Mouse (Mus musculus): ENCODE data around the gene Egln3. TPM values are rescaled to one million over a fixed set of nuclear protein-coding genes. Genes with fewer than 3 reads are reported as not detected.

The Egln3 gene
- polyA plus RNA-seq, 1 experiment from 2014 or later = 14.5 TPM

DNA sequence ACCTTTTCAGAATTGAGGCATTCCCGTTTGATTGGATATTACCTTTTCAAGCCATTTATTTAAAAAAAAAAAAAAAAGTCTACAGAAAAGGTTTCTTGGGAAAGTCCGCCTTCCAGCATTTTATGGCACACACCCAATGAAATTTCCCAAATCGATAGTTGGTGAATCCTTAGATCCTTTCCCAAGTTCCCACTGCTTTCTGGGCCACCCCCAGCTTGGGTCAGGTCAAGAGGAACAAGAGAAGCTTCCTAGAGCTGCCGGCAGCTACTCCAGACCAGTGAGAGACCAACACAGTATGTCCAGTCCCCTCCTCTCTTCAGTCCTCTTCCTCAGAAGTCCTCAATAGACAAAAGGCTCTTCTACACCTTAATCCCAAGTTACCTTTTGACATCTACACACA is 40.5 kb downstream of the Egln3 start:
- Histone ChIP-seq H3K4me2 (replicated peaks; ENCODE audit: low read depth, low read length) (peak overlapping the region; percentile 57), H3K9ac (ENCODE audit: low read depth, low read length) (peak overlapping the region; percentile 23; the same call in 1 of the 2 replicates), H3K36me3 (ENCODE audit: control insufficient read depth, insufficient read depth, low read length) (no peaks in the 10 kb centered on the region), H3K9me3 (ENCODE audit: control insufficient read depth, low read length) (no peaks in the 10 kb centered on the region), H3K4me3 (ENCODE audit: low read length) (peak overlapping the region; percentile 33), H3K27me3 (ENCODE audit: control insufficient read depth, insufficient read depth, low read length) (no peaks in the 10 kb centered on the region; the same call in 1 of the 2 replicates), H3K4me1 (ENCODE audit: control insufficient read depth, insufficient read depth, low read length) (peaks cover 8% of the 10 kb centered on the region; the same call in 1 of the 2 replicates), H3K27ac (ENCODE audit: low read depth, low read length) (peak overlapping the region; percentile 24; the same call in 1 of the 2 replicates)
- no peak for ATAC-seq (ENCODE audit: low FRiP score, low TSS enrichment)
- 13% methylated on average over 4 of the region's 4 CpGs for WGBS

DNA sequence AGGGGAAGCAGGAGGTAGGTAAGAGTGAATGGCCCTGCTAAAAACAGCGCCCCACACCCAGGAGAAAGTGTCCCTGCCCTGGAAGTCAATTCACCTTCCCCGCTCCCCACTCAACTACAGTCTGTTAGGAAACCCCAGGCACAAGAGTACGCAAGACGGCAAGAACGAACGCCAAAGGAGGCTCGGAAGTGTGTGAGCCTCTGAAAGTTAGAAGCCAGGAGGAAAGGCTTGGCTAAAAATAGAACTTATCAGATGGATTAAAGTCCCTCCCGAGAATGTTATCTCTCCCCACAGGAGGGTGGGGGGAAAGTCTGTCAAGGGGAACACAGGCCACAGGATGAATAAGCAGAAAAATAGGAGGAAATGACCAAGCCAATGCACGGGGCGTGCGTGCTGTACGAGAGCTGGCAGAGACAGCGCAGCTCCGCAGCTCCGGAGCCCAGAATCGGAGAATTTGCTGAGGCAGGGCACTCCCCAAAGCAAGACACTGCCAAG is 41.0 kb downstream of the Egln3 start:
- no peaks in the 10 kb centered on the region for H3K36me3 ChIP-seq (ENCODE audit: control insufficient read depth, insufficient read depth, low read length)
- no peaks in the 10 kb centered on the region; the same call in 1 of the 2 replicates for H3K27me3 ChIP-seq (ENCODE audit: control insufficient read depth, insufficient read depth, low read length)
- H3K4me1 ChIP-seq (ENCODE audit: control insufficient read depth, insufficient read depth, low read length) = peaks cover 8% of the 10 kb centered on the region; the same call in 1 of the 2 replicates
- ATAC-seq (ENCODE audit: low FRiP score, low TSS enrichment) = no peak; the same call in 1 of the 2 replicates
- no peaks in the 10 kb centered on the region for H3K9me3 ChIP-seq (ENCODE audit: control insufficient read depth, low read length)
- peak overlapping the region; percentile 24; the same call in 1 of the 2 replicates for H3K27ac ChIP-seq (ENCODE audit: low read depth, low read length)
- H3K9ac ChIP-seq (ENCODE audit: low read depth, low read length) = peak overlapping the region; percentile 23; the same call in 1 of the 2 replicates
- peak overlapping the region; percentile 33 for H3K4me3 ChIP-seq (ENCODE audit: low read length)
- WGBS = under 1% methylated on average over 16 of the region's 16 CpGs
- peak overlapping the region; percentile 57 for H3K4me2 ChIP-seq (replicated peaks; ENCODE audit: low read depth, low read length)

DNA sequence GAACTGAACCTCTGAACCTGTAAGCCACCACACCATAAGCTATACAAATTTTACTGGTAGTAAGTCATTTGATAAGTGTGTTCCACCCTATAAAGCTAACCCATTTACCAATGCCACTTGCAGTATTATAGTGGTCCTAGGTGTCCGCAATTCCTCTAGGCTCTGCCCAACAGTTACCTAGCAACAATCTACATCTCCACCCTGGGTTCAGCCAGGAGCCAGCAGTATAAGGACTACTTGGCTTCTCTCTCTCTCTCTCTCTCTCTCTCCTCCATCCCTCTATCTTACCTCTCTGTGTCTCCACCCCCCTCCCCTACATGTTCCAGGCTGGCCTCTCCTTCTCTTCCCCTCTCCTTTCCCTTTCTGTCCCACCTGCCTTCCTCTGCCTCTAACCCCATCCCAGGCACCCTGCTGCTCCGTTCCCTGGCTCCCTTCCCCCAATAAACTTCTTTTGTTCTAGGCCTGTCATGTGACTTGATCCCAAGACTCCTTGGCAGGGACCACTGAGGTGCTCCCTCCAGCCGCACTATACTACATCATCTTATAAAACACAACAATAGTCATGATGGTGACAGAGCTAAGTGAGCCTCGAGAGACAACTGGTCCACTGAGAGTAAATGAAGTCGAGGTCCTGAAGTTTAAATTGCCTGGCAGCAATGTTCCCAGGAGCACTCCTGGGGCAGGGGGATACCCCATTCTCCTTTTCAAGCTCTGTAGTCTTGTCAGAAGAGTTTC is 42.0 kb downstream of the Egln3 start:
- H3K4me1 ChIP-seq (ENCODE audit: control insufficient read depth, insufficient read depth, low read length) = peaks cover 8% of the 10 kb centered on the region; the same call in 1 of the 2 replicates
- H3K9ac ChIP-seq (ENCODE audit: low read depth, low read length) = no peak overlapping the region
- ATAC-seq (ENCODE audit: low FRiP score, low TSS enrichment) = no peak
- no peaks in the 10 kb centered on the region; the same call in 1 of the 2 replicates for H3K9me3 ChIP-seq (ENCODE audit: control insufficient read depth, low read length)
- H3K27me3 ChIP-seq (ENCODE audit: control insufficient read depth, insufficient read depth, low read length) = no peaks in the 10 kb centered on the region; the same call in 1 of the 2 replicates
- H3K4me3 ChIP-seq (ENCODE audit: low read length) = no peak overlapping the region
- no peaks in the 10 kb centered on the region for H3K36me3 ChIP-seq (ENCODE audit: control insufficient read depth, insufficient read depth, low read length)
- H3K27ac ChIP-seq (ENCODE audit: low read depth, low read length) = no peak overlapping the region
- no peak overlapping the region for H3K4me2 ChIP-seq (replicated peaks; ENCODE audit: low read depth, low read length)
- WGBS = 19% methylated on average over 5 of the region's 5 CpGs

DNA sequence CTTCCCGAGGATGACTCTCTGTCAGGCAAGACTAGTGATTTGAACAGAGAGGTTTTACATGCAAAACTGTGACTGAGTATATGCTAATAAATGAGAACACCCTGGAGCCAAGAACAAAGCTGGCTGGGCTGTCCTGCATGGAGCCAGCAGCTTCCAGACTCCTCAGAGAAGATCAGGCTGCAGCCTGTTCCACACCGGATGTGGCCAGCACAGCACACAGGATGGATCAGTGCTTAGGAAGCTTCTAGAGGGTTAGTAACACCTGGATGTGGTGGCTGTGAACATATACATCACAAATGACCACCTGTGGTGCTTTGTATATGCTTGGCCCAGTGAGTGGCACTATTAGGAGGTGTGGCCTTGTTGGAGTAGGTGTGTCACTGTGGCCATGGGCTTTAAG is 43.4 kb downstream of the Egln3 start:
- peaks cover 8% of the 10 kb centered on the region; the same call in 1 of the 2 replicates for H3K4me1 ChIP-seq (ENCODE audit: control insufficient read depth, insufficient read depth, low read length)
- no peak overlapping the region for H3K4me3 ChIP-seq (ENCODE audit: low read length)
- no peaks in the 10 kb centered on the region; the same call in 1 of the 2 replicates for H3K27me3 ChIP-seq (ENCODE audit: control insufficient read depth, insufficient read depth, low read length)
- no peak overlapping the region for H3K4me2 ChIP-seq (replicated peaks; ENCODE audit: low read depth, low read length)
- no peak overlapping the region for H3K9ac ChIP-seq (ENCODE audit: low read depth, low read length)
- H3K36me3 ChIP-seq (ENCODE audit: control insufficient read depth, insufficient read depth, low read length) = no peaks in the 10 kb centered on the region
- H3K9me3 ChIP-seq (ENCODE audit: control insufficient read depth, low read length) = no peaks in the 10 kb centered on the region; the same call in 1 of the 2 replicates
- 51% methylated on average over 2 of the region's 2 CpGs for WGBS
- peak; percentile 5; the same call in 1 of the 2 replicates for ATAC-seq (ENCODE audit: low FRiP score, low TSS enrichment)
- no peak overlapping the region for H3K27ac ChIP-seq (ENCODE audit: low read depth, low read length)

DNA sequence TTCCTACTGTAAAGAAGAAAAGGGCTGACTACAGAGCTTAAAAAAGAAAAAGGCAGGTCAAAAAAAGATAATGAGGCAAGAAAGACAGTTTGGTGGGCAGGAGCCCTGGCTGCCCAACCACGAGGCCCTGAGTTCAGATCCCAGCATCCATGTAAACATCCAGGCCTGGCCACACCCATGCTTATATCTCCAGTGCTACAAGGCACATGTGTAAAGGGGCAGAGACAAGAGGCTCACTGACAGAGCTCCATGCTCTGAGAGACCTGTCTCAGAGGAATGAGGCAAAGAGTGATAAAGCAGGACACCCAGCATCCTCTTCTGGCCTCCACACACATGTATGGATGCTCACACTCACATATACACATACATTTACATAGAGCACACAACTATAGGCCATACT is 48.9 kb downstream of the Egln3 start:
- H3K27me3 ChIP-seq (ENCODE audit: control insufficient read depth, insufficient read depth, low read length) = no peaks in the 10 kb centered on the region
- H3K27ac ChIP-seq (ENCODE audit: low read depth, low read length) = no peak overlapping the region
- H3K36me3 ChIP-seq (ENCODE audit: control insufficient read depth, insufficient read depth, low read length) = no peaks in the 10 kb centered on the region
- H3K4me3 ChIP-seq (ENCODE audit: low read length) = no peak overlapping the region
- no peak for ATAC-seq (ENCODE audit: low FRiP score, low TSS enrichment)
- no peak overlapping the region for H3K9ac ChIP-seq (ENCODE audit: low read depth, low read length)
- no peaks in the 10 kb centered on the region; the same call in 1 of the 2 replicates for H3K9me3 ChIP-seq (ENCODE audit: control insufficient read depth, low read length)
- WGBS = 83% methylated on average over 1 of the region's 1 CpGs
- H3K4me2 ChIP-seq (replicated peaks; ENCODE audit: low read depth, low read length) = no peak overlapping the region
- H3K4me1 ChIP-seq (ENCODE audit: control insufficient read depth, insufficient read depth, low read length) = no peaks in the 10 kb centered on the region

DNA sequence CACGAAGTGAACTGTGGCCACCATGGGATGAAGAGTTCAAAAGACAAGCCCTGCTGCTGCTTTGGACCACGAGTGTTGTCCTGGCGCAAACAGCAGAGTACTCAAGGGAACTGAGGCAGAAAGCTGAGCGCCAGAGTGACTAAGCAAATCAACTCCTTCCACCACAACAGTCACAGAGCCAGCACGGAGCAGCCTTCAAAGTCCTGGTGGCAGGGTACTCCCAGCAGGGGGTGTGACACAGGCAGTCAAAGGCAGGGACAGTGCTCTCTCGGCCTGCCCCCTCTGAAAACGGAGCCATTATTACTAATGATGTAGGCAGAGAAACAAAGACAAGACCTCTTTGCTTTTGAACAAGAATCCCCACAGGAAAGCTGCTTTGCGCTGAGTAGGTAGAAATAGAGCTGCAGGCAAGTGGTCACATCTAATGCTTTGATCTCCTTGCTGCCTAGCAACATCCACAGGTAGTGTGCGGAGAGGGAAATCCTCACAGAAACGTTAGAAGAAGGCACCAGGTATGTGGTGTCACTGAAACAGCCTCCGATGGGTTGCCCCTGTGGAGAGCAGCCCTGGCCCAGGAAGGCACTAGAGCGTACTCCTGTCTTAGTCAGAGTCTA is 56.6 kb downstream of the Egln3 start:
- Histone ChIP-seq H3K27me3 (ENCODE audit: control insufficient read depth, insufficient read depth, low read length) (no peaks in the 10 kb centered on the region), H3K9me3 (ENCODE audit: control insufficient read depth, low read length) (no peaks in the 10 kb centered on the region), H3K36me3 (ENCODE audit: control insufficient read depth, insufficient read depth, low read length) (no peaks in the 10 kb centered on the region), H3K4me3 (ENCODE audit: low read length) (no peak overlapping the region), H3K9ac (ENCODE audit: low read depth, low read length) (no peak overlapping the region), H3K4me1 (ENCODE audit: control insufficient read depth, insufficient read depth, low read length) (no peaks in the 10 kb centered on the region), H3K4me2 (replicated peaks; ENCODE audit: low read depth, low read length) (no peak overlapping the region), H3K27ac (ENCODE audit: low read depth, low read length) (no peak overlapping the region)
- WGBS = 22% methylated on average over 12 of the region's 12 CpGs
- ATAC-seq (ENCODE audit: low FRiP score, low TSS enrichment) = no peak
